Comparison of ENCODE assay signal across 13 mouse cellular contexts in the genomic region with DNA sequence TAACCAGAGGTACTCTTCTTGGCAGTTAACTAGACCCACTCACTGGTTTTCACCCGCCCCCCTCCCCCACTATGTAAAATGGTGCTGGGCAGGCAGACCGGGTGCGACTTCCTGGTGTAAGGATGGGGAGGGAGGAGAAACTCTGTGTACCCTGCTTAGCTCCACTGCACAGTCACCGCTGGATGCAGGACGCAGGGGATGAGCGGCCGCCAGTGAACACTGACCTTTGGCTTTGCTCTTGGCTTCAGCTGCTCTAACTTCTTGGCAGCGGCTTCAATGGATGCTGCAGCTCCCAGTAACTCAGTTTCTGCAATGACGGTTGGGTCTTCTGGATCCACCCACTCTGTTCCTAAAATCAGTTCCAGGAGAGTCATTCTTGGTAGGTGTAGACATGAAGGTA.
DNase-seq lines count a peak whose midpoint lies in the region; ATAC-seq and TF ChIP-seq lines count a peak whose summit lies in the region.
"Had no signal": no experiment of that assay in that cellular context is flagged by ENCODE, and none has a peak within 500 bp of the region (broad histone marks: within the 10 kb centered on the region; RNA-seq: fewer than 3 reads in every experiment).

No protein-coding gene starts in this region.

- DNase-seq in right cerebral cortex, adult 18-20 months: peak; percentile 5
- no peak for DNase-seq in right cerebral cortex, adult 2 months (ENCODE audit: low spot score in 2 of 2)
- DNase-seq in heart, embryonic 10.5 days (ENCODE audit: low spot score): peak; percentile 64
- peak; percentile 15 to 21 for DNase-seq in lung, adult 18-20 months
- no peak for DNase-seq in left cerebral cortex, adult 18-20 months (ENCODE audit: low spot score in 2 of 2)
- DNase-seq in stomach, postnatal 0 days (ENCODE audit: low spot score): no peak
- no peak for DNase-seq in left cerebral cortex, postnatal 36 days (ENCODE audit: low spot score in 2 of 2)
- no peak for DNase-seq in right cerebral cortex, postnatal 10 days (ENCODE audit: low spot score in 2 of 2)
- DNase-seq: cerebellum, adult 9-11 months; thymus, adult 18-20 months had no signal

- ATAC-seq in stomach, postnatal 0 days (ENCODE audit: low FRiP score, low TSS enrichment): no peak

- H3K9me3 ChIP-seq in heart, embryonic 10.5 days: no peaks in the 10 kb centered on the region
- H3K9me3 ChIP-seq in stomach, postnatal 0 days (ENCODE audit: control insufficient read depth, low read length): no peaks in the 10 kb centered on the region
- H3K9me3 ChIP-seq: midbrain, embryonic 12.5 days had no signal

- H3K36me3 ChIP-seq in heart, embryonic 10.5 days: peaks cover 43% of the 10 kb centered on the region
- no peaks in the 10 kb centered on the region; the same call in 1 of the 2 replicates for H3K36me3 ChIP-seq in stomach, postnatal 0 days (ENCODE audit: control insufficient read depth, insufficient read depth, low read length)
- H3K36me3 ChIP-seq: midbrain, embryonic 12.5 days had no signal

- no peak for TF ChIP-seq EP300 in stomach, postnatal 0 days (optimal IDR thresholded peaks at IDR 0.05)

- H3K4me1 ChIP-seq in heart, embryonic 10.5 days: no peaks in the 10 kb centered on the region
- H3K4me1 ChIP-seq in stomach, postnatal 0 days (replicated peaks; ENCODE audit: control insufficient read depth, insufficient read depth): peaks cover 2% of the 10 kb centered on the region; the same call in 1 of the 2 replicates
- H3K4me1 ChIP-seq: midbrain, embryonic 12.5 days had no signal

- H3K27me3 ChIP-seq in heart, embryonic 10.5 days (ENCODE audit: insufficient read depth, poor library complexity, severe bottlenecking): no peaks in the 10 kb centered on the region
- no peaks in the 10 kb centered on the region for H3K27me3 ChIP-seq in stomach, postnatal 0 days (ENCODE audit: control insufficient read depth, insufficient read depth, low read length)
- H3K27me3 ChIP-seq: limb, embryonic 13.5 days; midbrain, embryonic 12.5 days had no signal

- WGBS in heart, embryonic 10.5 days: 89% methylated on average over 9 of the region's 9 CpGs
- WGBS in stomach, postnatal 0 days: 68% methylated on average over 9 of the region's 9 CpGs

- no peak overlapping the region for H3K4me2 ChIP-seq in stomach, postnatal 0 days (replicated peaks; ENCODE audit: low read depth)
- H3K4me2 ChIP-seq: limb, embryonic 13.5 days; midbrain, embryonic 12.5 days had no signal

- H3K27ac ChIP-seq in heart, embryonic 10.5 days: no peak overlapping the region
- H3K27ac ChIP-seq in stomach, postnatal 0 days (replicated peaks): no peak overlapping the region
- H3K27ac ChIP-seq: layer of hippocampus, adult 2 months; limb, embryonic 13.5 days; midbrain, embryonic 12.5 days had no signal

- TF ChIP-seq CTCF in stomach, postnatal 0 days (IDR thresholded peaks at IDR 0.05; ENCODE audit: low read depth): no peak

- no peak overlapping the region for H3K4me3 ChIP-seq in heart, embryonic 10.5 days
- H3K4me3 ChIP-seq in stomach, postnatal 0 days (ENCODE audit: low read depth, low read length): no peak overlapping the region
- H3K4me3 ChIP-seq: layer of hippocampus, adult 2 months; limb, embryonic 13.5 days; midbrain, embryonic 12.5 days had no signal

- intact Hi-C loops in left cerebral cortex, postnatal 36 days (cut with DNase I): no loop called here

- H3K9ac ChIP-seq in stomach, postnatal 0 days (ENCODE audit: low read length): no peak overlapping the region
- H3K9ac ChIP-seq: limb, embryonic 13.5 days; midbrain, embryonic 12.5 days had no signal

Comparison
In these comparisons a context has a peak if more than half of its experiments do, and no peak if none do; other contexts are left out.
1. DNase-seq: peak in right cerebral cortex, adult 18-20 months (single experiment), heart, embryonic 10.5 days (single experiment) and lung, adult 18-20 months (2 of 2); none in right cerebral cortex, adult 2 months (0 of 2), left cerebral cortex, adult 18-20 months (0 of 2), stomach, postnatal 0 days (single experiment), left cerebral cortex, postnatal 36 days (0 of 2) and right cerebral cortex, postnatal 10 days (0 of 2).